Mouse (Mus musculus) ES-CJ7 (cell line): ENCODE results near the gene Tmem209.

Source experiments
- DNase-seq: peaks from one replicate; pipeline ENCODE4 v3.0.0; 2011; ENCODE audit warnings: low read depth, low spot score

Tmem209 gene

DNA sequence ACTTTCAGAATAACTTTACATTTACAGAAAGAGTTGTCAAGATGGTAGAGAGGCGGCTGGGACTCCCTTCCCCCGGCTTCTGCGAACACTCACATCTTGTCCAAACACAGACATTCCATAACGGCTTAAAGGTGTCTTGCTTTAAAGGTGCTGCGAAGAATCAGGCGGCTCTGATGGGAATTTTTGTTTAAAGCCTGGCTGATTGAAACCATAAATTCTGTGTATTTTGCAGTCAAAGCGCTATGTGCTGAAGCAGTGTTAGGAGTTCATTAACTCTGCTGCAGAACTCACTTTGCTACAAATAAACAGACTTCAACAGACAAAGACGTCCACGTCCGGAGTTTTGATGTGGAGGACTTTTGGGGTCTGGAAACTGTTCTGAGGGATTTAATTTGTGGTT, 28.7 kb upstream of the Tmem209 start:
- no peak for DNase-seq

DNA sequence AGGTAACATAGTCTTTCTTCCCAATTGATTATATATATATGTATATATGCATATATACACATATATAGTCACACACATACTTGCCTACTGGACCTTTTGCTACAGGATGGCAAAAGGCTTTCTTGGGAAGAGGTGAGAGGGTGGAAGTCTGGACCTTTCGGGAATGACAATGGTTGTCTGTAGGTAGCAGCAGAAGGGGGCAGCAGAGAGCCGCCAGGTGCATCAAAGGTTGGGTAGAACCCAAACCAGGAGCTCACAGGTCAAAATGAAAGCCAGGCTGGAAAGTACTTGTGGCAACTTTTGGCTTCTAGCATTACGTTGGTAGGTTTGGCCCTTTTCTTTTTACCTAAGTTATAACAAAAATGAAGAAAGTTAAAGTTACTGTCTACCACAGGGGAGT, 25.8 kb upstream of the Tmem209 start:
- DNase-seq, result peak; percentile 83

DNA sequence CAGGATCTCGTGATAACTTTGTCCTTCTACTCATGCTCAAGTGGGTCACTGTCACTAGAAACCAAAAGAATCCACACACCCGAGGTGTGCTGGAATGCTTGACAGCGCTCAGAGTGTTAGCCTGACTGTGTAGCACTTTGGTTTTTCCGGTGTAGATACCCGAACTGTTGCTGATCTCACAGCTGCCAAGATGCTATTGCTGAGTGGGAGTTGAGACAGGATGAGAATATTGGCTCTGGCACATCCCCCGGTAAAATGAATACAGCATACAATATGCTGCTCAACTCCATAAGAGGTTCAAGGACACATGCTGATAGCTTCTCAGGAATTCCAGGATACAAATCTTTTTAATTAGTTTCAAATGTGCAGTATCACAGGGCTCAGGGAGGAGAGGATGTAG, 19.2 kb upstream of the Tmem209 start:
- DNase-seq, result no peak

DNA sequence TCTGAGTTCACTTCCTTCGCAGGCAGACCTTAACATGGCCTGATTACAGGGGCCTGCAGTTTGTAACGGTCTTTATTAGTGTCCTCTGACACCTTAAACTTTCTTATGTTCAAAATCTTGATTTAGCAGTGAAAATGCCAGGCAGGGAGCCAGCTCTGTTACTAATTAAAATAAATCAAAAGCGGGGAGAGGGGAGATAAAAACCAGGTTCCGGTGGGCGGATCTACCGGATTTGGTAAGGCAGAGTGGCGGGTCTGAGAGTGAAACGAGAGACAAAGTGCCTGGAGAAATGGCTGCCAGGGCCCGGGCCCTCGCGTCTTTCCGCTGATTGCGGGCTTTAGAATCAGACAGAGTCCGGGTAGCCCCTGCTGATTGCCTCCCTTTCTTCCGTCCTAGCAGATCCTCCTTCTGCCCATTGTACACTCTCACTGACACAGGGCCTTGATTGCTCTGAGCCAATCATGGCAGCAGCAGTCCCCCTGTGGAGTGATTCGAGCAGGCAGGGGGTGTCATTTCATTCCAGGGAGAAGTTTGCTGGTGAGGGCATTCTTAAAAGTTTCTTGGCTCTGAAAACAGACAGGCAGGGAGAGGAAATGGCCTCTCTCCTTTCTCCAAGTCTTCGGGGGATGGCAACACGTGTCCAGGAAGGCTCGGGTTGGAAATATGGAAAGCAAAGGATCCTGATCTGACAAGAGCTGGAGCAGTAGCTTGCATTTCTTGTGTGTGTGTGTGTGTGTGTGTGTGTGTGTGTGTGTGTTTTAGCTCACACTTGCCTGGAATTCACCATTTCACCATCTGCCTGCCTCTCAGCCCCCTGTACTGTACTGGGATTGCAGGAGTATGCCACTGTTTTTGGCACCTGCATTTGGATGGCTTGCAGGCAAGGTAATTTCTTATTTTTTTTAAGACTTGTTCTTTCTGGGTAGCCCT, 17.3 kb upstream of the Tmem209 start:
- DNase-seq, result peak; percentile 66

DNA sequence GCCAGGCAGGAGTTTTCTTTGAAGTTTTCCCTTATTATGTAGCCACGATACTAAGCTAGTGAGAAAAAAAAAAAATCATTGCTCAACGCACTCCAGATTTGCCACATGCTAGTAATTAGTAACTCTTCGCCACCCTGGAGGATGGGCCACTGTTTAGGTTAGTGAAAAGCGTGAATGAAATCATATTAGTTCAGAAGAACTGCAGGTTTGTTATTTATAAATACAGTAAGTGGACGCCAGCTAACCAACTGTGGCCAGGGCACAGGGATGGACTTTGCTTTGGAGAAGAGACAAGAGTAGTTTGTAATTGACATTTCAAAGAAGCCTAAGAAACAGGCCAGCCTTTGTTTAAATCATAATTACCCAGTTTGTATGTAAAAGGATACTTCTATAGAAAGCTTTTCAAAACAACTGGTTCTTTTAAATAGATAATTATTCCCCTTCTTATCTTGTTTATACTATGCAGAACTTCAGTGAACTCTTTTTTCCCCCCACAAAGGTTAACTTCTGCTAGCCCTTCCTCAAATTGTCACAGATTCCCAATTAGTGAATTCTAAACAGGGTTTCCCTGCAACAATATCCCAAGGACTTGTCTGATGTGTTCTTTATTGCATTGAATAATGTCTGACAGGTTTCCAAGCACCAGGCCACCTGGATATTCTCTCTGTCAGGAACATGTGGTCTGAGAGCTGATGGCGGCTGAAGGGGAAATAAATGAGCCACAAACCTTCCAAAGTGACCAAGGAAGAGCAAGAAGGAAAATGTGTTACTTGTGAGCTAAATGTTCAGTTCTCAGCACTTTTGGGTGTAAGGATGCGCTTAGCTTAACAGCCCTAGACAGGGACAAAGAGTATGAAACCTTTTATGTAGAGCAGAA, 16.1 kb upstream of the Tmem209 start:
- DNase-seq, result no peak

DNA sequence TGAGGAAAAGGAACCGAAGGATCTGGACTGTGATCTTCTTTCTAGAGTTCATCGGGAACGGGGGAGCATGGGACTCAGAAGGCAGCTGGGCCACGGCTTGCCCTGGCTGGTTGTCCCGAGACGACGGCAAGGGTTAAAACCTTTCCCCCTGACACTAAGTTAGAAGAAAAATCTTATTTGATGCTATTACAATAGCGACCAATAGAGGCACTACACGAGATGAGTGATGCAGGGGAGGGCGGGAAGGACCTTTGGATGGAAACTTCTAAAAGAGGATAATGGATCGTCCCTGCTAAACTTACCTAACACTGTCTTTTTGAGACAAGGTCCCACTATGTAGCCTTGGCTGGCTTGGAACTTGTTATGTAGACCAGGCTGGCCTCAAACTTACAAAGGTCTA, 10.8 kb upstream of the Tmem209 start:
- peak; percentile 67 for DNase-seq

DNA sequence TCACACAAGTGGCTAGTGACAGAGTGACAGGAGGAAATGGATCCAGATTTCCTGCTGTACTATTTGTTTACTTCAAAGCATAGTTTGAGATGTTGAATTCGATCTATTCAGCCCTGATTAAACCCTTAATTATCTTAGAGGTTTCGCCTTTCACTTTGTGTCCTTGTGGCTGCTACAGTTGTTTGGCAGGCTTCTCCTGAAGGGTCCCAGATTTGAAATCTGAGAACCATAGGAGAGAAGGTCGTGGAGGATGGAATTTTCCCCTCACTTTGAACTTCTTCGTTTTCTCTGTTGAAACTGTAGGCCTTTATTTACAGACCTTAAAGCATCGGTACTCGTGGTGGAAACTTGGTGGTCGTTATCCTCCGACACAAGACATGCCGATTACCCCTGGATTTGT, 4.7 kb upstream of the Tmem209 start:
- DNase-seq, result no peak

DNA sequence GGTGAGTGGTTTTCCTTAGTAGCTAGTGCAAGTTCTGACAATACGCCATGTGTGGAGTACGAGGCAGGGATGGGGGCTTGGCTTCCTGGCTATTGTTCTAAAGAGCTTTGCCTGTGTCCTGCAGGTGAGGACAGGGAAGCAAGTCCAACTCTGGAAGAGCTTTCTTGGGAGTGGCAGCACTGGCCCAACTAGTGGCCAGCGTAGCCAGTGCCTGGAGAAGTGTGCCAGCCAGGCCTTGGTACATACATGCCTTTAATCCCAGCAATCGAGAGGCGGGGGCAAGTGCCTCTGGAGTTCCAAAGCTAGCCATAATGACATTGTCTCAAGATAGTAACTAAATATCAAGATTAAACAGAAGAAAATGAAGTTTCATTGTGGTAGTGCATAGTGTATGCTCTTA, 708 bp upstream of the Tmem209 start:
- DNase-seq, result no peak

DNA sequence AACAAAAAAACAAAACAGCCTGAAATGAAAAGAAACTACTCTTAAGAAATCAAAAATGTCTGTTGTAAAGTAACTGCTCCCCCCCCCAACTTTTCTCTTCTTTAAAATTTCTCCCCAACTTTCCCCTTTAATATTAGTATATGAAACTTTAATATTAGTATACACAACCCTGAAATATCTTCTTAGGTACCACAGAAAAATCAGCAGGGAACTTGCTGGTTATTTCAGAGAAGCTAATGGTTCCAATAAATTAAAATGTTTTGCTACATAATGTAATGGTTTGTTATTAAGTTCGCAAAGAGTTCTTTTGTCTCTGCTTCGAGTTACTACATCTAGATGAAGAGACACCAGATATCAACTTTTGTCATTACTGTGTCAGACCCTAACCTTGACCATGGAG, 759 bp downstream of the Tmem209 start:
- no peak for DNase-seq

DNA sequence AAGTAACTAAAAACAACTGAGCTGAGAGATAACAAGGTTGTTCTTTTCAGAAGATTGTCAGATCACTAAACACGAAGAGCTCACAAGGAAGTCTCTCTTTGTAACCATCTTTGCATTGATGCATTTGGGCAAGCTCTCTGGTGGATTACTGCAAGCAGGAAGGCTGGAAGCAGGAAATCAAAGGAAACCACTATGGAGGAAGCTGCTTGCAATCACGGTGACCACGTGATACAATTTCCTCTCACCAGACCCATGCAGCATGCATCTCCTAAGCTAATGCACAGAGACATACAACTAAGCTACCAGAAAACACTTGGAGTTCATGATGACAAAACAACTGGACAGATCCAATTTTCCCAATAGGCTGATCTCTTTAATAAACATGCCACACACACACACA, 10.5 kb downstream of the Tmem209 start:
- DNase-seq, result no peak

DNA sequence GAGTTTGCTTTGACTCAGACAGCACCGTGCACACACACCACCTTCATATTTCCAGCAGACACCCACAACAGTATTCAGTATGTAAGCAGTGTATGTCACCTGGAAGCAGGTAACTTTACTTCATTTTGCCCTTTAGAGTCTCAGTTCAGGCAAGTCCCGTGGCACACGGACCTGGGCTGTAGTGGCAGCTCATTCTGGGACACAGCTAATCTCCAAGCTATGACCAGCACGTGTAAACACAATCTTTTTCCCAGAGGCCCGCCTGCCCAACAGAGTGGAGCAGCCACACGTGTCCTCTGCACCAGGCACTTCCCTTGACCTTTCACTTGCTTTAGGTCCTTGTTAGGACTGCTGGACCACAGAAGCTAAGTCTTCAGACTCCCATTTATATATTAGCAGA, 23.1 kb downstream of the Tmem209 start:
- no peak for DNase-seq

DNA sequence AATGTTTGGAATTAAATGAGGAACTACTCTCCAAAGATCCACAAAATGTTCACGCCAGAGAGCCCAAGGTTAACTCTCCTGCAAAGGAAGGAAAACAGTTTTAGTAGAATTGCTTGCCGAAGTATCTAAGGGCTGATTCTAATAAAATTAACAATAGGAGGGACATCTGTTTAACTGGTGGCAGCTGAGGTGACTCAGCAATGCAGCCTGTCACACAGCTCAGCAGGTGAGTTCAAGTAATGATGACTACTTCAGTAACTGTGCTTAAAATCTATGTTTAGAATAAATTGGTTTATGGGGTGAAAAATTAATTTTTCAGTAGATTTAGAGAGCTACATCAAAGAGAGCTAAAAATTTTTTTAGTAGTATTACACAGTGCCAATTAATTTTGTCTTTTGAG, 26.7 kb downstream of the Tmem209 start:
- no peak for DNase-seq

DNA sequence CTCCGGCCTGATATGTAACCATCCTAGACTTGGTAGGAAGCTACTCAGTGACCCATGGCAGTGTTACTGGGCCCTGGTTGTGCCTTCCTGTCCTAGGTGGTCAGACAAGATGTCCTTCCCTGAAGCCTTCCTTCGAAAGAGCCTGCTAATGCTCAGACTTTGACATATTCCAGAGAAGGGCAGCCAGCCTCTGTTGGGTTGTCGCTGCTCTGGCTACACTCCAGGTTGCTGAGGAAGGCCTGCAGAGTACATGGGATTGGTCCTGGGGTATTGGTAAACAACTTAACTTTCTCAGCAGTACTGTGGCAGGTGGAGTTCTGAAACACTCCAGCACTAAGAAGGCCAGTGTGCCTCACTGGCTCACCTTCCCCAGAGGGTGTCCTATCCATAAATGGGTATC, 30.2 kb downstream of the Tmem209 start:
- no peak for DNase-seq

DNA sequence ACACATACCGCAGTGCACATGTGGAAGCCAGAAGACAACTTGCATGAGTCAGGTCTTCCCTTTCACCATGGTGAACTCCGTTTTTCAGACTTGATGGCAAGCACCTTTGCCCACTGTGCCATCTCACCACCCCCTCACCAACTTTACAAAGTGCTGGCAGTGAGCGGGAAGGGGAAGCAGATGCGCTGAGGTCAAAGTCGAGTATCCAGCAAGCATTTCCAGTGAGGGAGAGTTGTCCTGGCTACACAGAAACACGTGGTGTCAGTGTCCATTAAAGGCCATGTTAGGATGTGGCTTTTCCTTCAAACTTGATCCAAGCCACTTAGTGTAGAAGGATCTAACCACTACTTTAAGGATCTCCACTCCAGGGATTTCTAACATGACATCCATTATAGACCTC, 31.8 kb downstream of the Tmem209 start:
- no peak for DNase-seq

DNA sequence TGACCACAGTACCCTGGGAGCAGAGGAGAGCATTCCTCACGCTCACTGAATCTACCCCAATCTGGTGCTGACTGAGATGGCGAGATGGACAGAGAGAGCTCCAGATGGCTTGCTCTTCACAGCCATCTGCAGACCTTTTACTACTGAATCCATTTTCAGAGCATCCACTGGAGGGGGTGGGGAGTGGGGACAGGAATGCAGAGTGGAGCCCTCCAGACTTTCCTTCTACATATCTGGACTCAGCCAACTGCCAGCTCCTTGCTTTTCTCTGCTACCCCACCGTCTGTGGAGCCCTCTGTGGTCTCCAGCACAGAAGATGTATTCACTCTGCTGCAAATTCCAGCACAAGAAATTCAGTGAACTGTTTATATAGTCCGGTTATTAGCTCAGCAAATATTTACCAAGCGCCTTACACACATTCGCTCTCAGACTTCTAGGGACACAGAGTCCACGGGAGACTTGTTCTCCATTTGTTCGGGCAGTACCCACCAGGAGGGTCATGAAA, 32.3 kb downstream of the Tmem209 start:
- no peak for DNase-seq

DNA sequence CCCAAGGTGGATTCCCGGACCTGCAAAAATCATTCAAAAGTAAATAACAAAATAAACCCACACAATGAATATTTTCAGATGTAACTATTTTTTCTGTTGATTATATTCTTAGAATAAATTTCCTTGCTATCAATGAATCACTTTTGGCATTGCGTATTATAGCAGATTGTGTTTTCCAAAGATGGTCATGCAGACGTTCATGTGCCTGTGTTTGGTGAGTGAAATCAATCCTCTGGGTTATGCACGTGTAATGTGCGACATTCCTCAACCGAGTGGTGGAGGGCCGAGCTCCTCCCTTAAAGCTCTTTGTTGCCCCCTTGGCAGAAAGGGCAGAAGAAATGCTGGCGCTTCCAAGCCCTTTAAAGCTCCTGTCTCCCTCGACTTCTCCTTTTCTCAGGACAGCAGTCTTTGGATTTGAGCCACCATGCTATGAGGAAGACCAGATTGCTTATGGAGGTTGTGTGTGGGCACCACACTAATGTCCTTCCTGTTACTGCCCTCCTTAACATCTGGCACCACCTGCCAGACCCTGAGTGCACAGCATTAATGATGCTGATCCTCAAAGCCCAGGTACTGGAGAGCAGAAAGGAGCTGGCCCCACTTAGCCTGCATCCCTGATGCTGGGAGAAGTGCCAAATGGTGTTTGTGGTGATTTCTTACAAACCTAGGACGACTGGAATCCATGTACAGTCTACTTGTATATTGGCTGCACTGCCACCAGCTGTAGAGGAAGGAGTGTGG, 33.4 kb downstream of the Tmem209 start:
- no peak for DNase-seq

DNA sequence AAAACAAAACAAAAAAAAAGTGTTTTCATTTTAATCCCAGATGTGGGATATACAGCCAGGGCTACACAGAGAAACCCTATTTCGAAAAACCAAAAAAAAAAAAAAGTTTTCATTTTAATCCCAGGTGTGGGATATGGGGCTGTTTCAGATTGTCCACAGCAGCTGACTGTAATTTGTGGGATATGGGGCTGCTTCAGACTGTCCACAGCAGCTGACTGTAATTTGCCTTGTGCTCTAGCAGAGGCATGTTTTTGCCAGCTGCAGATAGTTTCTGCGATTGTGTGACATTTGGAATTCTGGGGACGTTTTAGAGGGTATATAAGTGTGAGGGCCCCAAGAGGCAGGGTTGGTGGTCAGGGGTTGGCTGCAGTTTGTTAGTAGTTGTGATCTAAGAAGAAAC, 37.9 kb downstream of the Tmem209 start:
- DNase-seq, result no peak

DNA sequence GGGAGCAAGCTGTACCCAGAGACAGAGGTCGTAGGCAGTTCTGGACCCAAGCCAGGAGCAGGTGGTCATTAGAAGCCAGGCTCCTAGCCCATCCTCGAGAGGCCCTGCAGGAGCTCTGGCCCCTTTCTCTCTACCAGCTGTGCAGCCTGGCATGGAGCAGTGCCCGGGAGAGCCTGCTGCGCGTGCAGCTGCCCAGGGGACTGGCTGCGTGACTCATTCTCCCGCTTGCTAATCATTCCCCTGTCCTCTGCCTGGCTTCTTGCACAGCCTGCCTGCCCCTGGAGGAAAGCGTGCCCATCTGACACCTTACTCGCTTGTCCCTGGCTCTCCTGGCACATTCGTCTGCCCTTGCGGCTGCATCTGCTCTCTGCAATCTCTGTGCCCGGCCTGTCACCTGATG, 40.2 kb downstream of the Tmem209 start:
- DNase-seq, result no peak

DNA sequence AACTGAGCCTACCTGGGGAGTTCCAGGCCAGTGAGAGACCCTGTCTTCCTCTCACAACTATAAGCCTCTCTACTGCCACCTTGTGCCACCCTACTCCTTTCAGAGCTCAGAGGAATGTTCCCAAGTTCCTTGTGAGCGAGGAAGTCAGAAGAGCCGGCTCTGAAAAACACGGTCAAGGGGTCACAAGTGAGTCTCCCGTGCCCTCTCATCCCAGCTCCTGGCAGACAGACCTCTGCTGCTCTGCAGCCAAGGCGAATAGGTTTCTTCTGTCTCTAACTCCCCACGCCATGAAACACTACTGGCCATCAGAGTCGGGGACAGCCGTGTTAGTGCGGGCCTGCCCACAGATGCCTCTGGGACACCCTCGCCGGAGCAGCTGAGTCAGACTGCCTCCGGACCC, 40.9 kb downstream of the Tmem209 start:
- DNase-seq, result peak; percentile 89

DNA sequence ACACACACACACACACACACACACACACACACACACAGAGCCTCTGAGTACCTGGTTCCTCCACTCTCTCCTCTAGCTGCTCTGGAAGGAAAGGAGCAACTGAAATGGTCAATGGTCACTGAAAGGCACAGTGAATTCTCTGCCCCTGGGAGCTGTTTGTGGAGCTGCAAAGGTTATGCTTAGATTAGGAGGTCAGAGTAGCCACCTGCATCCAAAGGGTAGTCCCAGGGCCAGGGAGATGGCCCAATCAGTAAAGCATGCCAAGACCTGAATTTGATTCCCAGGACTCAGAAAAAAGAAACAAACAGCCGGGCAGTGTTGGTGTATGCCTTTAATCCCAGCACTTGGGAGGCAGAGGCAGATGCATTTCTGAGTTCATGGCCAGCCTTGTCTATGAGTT, 41.5 kb downstream of the Tmem209 start:
- no peak for DNase-seq

DNA sequence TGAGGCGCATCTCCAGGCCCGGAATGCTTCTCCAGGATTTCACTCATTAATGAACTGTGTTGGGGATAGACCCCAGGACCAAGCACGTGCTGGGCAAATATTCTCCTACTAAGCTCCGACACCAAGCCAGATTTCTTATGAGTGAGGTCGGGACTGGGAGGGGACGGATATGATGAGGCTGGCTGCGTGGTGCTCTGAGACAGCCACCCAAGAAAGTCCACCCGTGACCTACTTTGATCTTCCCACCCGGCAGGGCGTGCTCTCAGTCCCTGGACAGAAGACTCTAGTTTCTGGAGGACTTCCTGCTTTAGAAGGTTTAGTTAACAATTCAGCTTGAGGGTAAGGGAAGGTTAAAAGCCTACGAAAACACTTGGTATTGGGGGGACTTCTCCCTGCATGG, 44.0 kb downstream of the Tmem209 start:
- DNase-seq, result no peak

DNA sequence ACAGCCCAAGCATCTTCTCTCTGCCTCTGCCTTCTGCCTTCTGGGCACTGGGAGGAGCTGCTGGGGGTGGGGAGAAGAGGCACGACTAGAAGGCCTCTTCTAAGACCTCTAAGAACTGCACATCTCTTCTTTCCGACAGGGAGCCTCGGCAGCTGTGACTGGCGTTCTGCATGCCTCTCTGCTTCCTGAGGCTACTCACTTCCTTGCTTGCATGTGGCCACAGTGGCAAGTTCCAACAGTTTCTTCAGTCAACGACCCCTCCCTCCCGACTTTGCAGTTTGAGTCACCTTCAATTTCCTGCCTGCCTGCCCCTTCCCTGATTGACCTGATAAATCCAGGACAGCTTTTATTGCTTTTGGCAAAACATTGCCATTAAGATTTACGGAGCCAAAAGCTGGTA, 46.8 kb downstream of the Tmem209 start:
- DNase-seq, result no peak
